Mouse (Mus musculus) CH12.LX (cell line): ENCODE results near the gene Creb5. TPM values are rescaled to one million over a fixed set of nuclear protein-coding genes. Genes with fewer than 3 reads are reported as not detected.
A peak's percentile ranks its signal among the peaks of the same experiment; 100 is the strongest.

Experiments used
- DNase-seq: peaks from one replicate; pipeline ENCODE4 v3.0.0-alpha.2; 2013; ENCODE audit errors: extremely low read depth
- H3K27ac ChIP-seq: 2 replicates; pipeline ENCODE4 v1.5.1; 2012; ENCODE audit warnings: low read depth, mild to moderate bottlenecking, control low read depth, moderate library complexity; ENCODE audit not compliant: insufficient read depth
- H3K27me3 ChIP-seq: replicated peaks from 2 replicates; pipeline ENCODE3; 2012; ENCODE audit warnings: inconsistent platforms
- H3K36me3 ChIP-seq, 2 experiments: replicated peaks in 1 of 2; 2 replicates each; pipeline versions ENCODE3 to v1.6.1; 2012; ENCODE audit warnings: inconsistent platforms in 1 of 2, low read length in 1 of 2, mild to moderate bottlenecking in 1 of 2, mixed read lengths in 1 of 2, moderate library complexity in 1 of 2; ENCODE audit not compliant: control insufficient read depth in 1 of 2, insufficient read depth in 1 of 2
- H3K4me1 ChIP-seq, 2 experiments: 2 replicates each; pipeline ENCODE4 v1.6.1; 2012; ENCODE audit warnings: inconsistent platforms in 1 of 2, moderate library complexity in 1 of 2; ENCODE audit not compliant: insufficient read depth in 2 of 2, control insufficient read depth in 1 of 2
- H3K4me2 ChIP-seq: 2 replicates; pipeline ENCODE4 v1.6.1; 2012; ENCODE audit warnings: low read depth, mild to moderate bottlenecking, control low read depth; ENCODE audit not compliant: poor library complexity, insufficient read depth, severe bottlenecking
- H3K4me3 ChIP-seq, 3 experiments: fragments of 150-350 bp in 1 of 3; sonication (generic) in 1 of 3; replicated peaks in 1 of 3; 2 replicates each; pipeline versions ENCODE3 to v1.5.1; 2011 to 2012; ENCODE audit warnings: low read depth in 2 of 3, low read length in 2 of 3, mild to moderate bottlenecking in 2 of 3, moderate library complexity in 2 of 3, control low read depth in 1 of 3, improper control_type of control experiment in 1 of 3, inconsistent platforms in 1 of 3, mixed read lengths in 1 of 3; ENCODE audit not compliant: poor library complexity in 1 of 3
- H3K79me2 ChIP-seq: replicated peaks from 2 replicates; pipeline ENCODE4 v1.6.1; 2012; ENCODE audit warnings: mild to moderate bottlenecking, moderate library complexity; ENCODE audit not compliant: control insufficient read depth, poor library complexity, insufficient read depth, severe bottlenecking; ENCODE audit errors: extremely low read depth
- H3K9ac ChIP-seq: 2 replicates; pipeline ENCODE4 v1.6.1; 2012; ENCODE audit warnings: low read depth, mild to moderate bottlenecking, control low read depth, moderate library complexity; ENCODE audit not compliant: insufficient read depth
- H3K9me3 ChIP-seq: replicated peaks from 2 replicates; pipeline ENCODE3; 2012; ENCODE audit warnings: low read length, inconsistent platforms, mixed read lengths
- BHLHE40 ChIP-seq: IDR thresholded peaks from 2 replicates; pipeline ENCODE4 v1.6.1; 2011; ENCODE audit warnings: mild to moderate bottlenecking, low read depth, low read length, improper control_type of control experiment
- CHD1 ChIP-seq: IDR thresholded peaks from 2 replicates; pipeline ENCODE4 v1.6.1; 2012; ENCODE audit warnings: low read depth, low read length, improper control_type of control experiment, inconsistent platforms
- CTCF ChIP-seq, 2 experiments: IDR thresholded peaks in 1 of 2; conservative IDR thresholded peaks in 1 of 2; 2 replicates each; pipeline ENCODE4 v1.5.1; 2011 to 2012; ENCODE audit warnings: low read depth in 2 of 2, low read length in 2 of 2, improper control_type of control experiment in 1 of 2, inconsistent platforms in 1 of 2, mild to moderate bottlenecking in 1 of 2, moderate library complexity in 1 of 2
- ETS1 ChIP-seq: conservative IDR thresholded peaks from 2 replicates; pipeline ENCODE4 v1.6.1; 2012; ENCODE audit warnings: low read depth, mild to moderate bottlenecking, inconsistent platforms, low read length, improper control_type of control experiment, moderate library complexity
- HCFC1 ChIP-seq: IDR thresholded peaks from 2 replicates; pipeline ENCODE4 v1.6.1; 2012; ENCODE audit warnings: low read depth, mild to moderate bottlenecking, inconsistent platforms, low read length, improper control_type of control experiment
- IRF4 ChIP-seq: IDR thresholded peaks from 2 replicates; pipeline ENCODE4 v1.6.1; 2014; ENCODE audit warnings: low read depth, mild to moderate bottlenecking, inconsistent platforms, low read length, improper control_type of control experiment
- MAFK ChIP-seq: IDR thresholded peaks from 2 replicates; pipeline ENCODE4 v1.6.1; 2011; ENCODE audit warnings: low read length, improper control_type of control experiment; ENCODE audit not compliant: insufficient replicate concordance
- MEF2A ChIP-seq: IDR thresholded peaks from 2 replicates; pipeline ENCODE4 v1.6.1; 2014; ENCODE audit warnings: low read depth, mild to moderate bottlenecking, inconsistent platforms, low read length, improper control_type of control experiment, borderline replicate concordance
- MYC ChIP-seq: IDR thresholded peaks from 2 replicates; pipeline ENCODE4 v1.6.1; 2011; ENCODE audit warnings: low read depth, mild to moderate bottlenecking, improper control_type of control experiment, low read length
- NELFE ChIP-seq: IDR thresholded peaks from 2 replicates; pipeline ENCODE4 v1.6.1; 2011; ENCODE audit warnings: low read depth, low read length, improper control_type of control experiment
- PAX5 ChIP-seq: IDR thresholded peaks from 2 replicates; pipeline ENCODE4 v1.6.1; 2012; ENCODE audit warnings: low read length, inconsistent platforms, mixed read lengths
- RCOR1 ChIP-seq: conservative IDR thresholded peaks from 2 replicates; pipeline ENCODE4 v1.6.1; 2012; ENCODE audit warnings: low read depth, mild to moderate bottlenecking, inconsistent platforms, low read length, improper control_type of control experiment
- SIN3A ChIP-seq: IDR thresholded peaks from 2 replicates; pipeline ENCODE4 v1.6.1; 2012; ENCODE audit warnings: low read length, improper control_type of control experiment, inconsistent platforms
- TBP ChIP-seq: conservative IDR thresholded peaks from 2 replicates; pipeline ENCODE4 v1.6.1; 2011; ENCODE audit warnings: low read depth, low read length, improper control_type of control experiment
- TCF12 ChIP-seq: IDR thresholded peaks from 2 replicates; pipeline ENCODE4 v1.6.1; 2014; ENCODE audit warnings: low read depth, mild to moderate bottlenecking, inconsistent platforms, low read length, improper control_type of control experiment
- UBTF ChIP-seq: IDR thresholded peaks from 2 replicates; pipeline ENCODE4 v1.6.1; 2012; ENCODE audit warnings: low read depth, mild to moderate bottlenecking, inconsistent platforms, low read length, improper control_type of control experiment, moderate library complexity
- ZMIZ1 ChIP-seq: IDR thresholded peaks from 2 replicates; pipeline ENCODE4 v1.6.1; 2012; ENCODE audit warnings: low read depth, mild to moderate bottlenecking, inconsistent platforms, low read length, improper control_type of control experiment
- dilution Hi-C: fragments of 300-500 bp; cut with MboI; formaldehyde crosslinking; loops from 2 replicates; pipeline ENCODE4 v1.14.3; 2020; ENCODE audit warnings: low sequenced_read_pairs; ENCODE audit not compliant: extremely low pct_unique_long_range_greater_than_20kb, extremely low pct_ligation_motif_present
- in situ Hi-C: fragments of 300-500 bp; cut with MboI; formaldehyde crosslinking; loops from 3 replicates; pipeline ENCODE4 v1.14.3; 2019; ENCODE audit warnings: low sequenced_read_pairs, low pct_ligation_motif_present, low pct_unique_long_range_greater_than_20kb, mixed read lengths
- polyA plus RNA-seq: library from polyadenylated mRNA; unstranded; fragments of >175 nt; gene quantifications from 2 replicates; pipeline ENCODE4 v1.2.1, GENCODE M21; 2012; ENCODE audit warnings: low read depth; ENCODE audit not compliant: insufficient read length
- total RNA-seq, 2 experiments: library from RNA; depleted of rRNA; stranded (reverse); fragments of 300-350 nt in 1 of 2; fragments of >200 nt in 1 of 2; gene quantifications; 2 replicates each; pipeline ENCODE4 v1.2.3; 2012 to 2014

Gene Creb5
- total and polyA plus RNA-seq, 3 experiments = 0.68 to 2.1 (median 0.86) TPM

DNA sequence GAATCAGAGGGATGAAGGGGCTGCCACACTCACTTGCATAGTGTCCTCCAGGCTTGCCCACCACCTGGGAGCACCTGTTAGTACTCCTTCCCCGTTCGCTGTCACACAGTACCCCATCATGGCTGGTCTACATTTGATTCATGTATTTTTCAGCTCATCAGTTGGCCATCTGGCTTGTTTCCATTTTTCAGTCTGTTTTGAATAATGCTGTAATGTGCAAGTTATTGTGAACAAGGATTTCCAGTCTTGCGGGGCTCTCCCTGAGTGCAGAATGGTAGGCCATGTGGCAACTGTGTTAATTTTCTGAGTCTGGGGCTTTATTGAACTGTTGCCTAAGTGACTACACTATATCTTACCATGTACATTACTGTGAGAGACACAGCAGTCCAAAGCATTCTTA lies 369.4 kb downstream of the Creb5 start:
- H3K79me2 ChIP-seq = no peaks in the 10 kb centered on the region
- H3K36me3 ChIP-seq = no peaks in the 10 kb centered on the region
- H3K9ac ChIP-seq = no peak overlapping the region
- H3K4me1 ChIP-seq = peaks cover 0 to 30% of the 10 kb centered on the region in 2 experiments; a peak in 2 of 4 replicates
- no peak for DNase-seq
- peak overlapping the region; percentile 4; the same call in 1 of the 2 replicates for H3K27ac ChIP-seq
- TF ChIP-seq MEF2A (peak; percentile 48; the same call in 1 of the 2 replicates), ETS1 (peak; percentile 74; the same call in 1 of the 2 replicates), TCF12 (0 out of 2 replicates have a peak, but pooled peaks have one; percentile 30), ZMIZ1 (no peak), MYC (0 out of 2 replicates have a peak, but pooled peaks have one; percentile 19), SIN3A (no peak)
- no peaks in the 10 kb centered on the region for H3K27me3 ChIP-seq
- in situ Hi-C loops = no loop called here
- H3K9me3 ChIP-seq = no peaks in the 10 kb centered on the region
- dilution Hi-C loops = no loop called here
- no peak overlapping the region for H3K4me2 ChIP-seq
- no peak overlapping the region for H3K4me3 ChIP-seq

DNA sequence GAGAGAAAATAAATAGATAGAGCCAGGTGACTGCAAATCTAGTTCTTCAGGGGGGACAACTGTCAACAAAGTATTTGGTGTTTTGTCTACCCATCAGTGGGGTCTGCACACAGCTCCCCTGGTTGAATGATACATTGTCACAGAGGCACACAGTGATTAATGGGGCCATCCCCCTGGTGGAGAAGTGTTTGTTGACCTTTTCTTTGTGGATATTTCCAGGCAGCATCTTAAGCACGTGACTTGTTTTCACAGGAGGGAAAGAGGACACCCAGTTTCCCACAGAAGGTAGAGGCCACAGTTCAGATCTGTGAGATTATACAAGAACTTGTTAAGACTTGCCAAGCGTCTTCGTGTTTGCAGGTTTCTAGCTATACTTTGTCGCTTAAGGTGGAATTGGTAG lies 370.4 kb downstream of the Creb5 start:
- H3K4me3 ChIP-seq = no peak overlapping the region
- no peak overlapping the region for H3K27ac ChIP-seq
- H3K79me2 ChIP-seq = no peaks in the 10 kb centered on the region
- H3K9ac ChIP-seq = no peak overlapping the region
- no peaks in the 10 kb centered on the region for H3K9me3 ChIP-seq
- TF ChIP-seq IRF4 = no peak
- TF ChIP-seq BHLHE40 = peak; percentile 52; the same call in 1 of the 2 replicates
- TF ChIP-seq TBP = no peak
- H3K36me3 ChIP-seq = no peaks in the 10 kb centered on the region
- no peak overlapping the region for H3K4me2 ChIP-seq
- dilution Hi-C loops = no loop called here
- no peak for DNase-seq
- in situ Hi-C loops = no loop called here
- no peaks in the 10 kb centered on the region for H3K27me3 ChIP-seq
- H3K4me1 ChIP-seq = peaks cover 0 to 29% of the 10 kb centered on the region in 2 experiments; a peak in 2 of 4 replicates

DNA sequence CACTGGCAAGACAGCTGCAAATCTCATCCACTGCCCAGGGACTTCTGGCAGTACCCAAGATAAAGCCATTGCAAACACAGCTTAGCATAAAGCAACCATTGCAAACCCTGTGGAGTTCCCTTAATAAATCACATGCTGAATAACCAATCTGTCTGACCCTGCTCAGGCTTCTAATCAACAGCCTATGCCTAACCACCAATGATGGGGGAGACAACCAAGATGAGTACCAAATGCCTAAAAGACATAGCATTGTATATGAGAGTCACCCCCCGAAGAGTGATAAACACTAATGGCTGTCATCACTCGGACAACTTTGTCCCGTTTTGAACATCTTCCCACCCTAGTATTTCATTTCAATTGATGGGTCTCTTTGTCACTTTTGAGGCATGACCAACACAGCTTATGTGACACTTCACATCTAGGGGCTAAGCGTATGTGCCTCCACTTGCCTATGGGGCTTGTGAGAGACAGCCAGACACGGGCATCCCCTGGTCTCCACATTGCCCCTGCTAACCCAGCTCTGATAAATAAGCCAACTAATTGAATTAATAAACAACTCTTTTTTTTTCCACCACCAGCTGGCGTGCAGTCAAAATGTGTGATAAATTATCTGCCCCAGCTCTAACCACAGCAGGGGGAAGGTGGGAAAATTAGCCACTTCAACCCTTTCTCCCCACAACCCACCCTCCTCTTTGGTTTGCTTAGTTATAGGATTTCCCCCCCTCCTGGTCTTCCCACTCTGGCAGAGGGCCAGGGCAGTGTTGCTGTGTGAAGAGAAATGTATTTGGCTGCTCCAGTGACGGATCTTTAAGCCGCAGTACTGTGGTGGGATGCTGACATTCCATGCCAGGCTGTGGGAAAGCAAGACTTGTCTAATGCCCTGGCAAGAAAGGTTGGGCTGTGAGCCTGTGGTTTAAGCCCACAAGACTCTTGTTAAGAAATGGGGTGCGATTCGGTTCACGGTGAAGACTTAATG lies 376.1 kb downstream of the Creb5 start:
- H3K79me2 ChIP-seq = no peaks in the 10 kb centered on the region
- peaks cover 0 to 18% of the 10 kb centered on the region in 2 experiments; a peak in 2 of 4 replicates for H3K4me1 ChIP-seq
- no peaks in the 10 kb centered on the region for H3K36me3 ChIP-seq
- H3K27me3 ChIP-seq = no peaks in the 10 kb centered on the region
- no peak overlapping the region for H3K9ac ChIP-seq
- in situ Hi-C loops = no loop called here
- no peaks in the 10 kb centered on the region for H3K9me3 ChIP-seq
- H3K4me2 ChIP-seq = no peak overlapping the region
- TF ChIP-seq PAX5 (no peak), CTCF (conservative IDR thresholded peaks at IDR 0.05 in 1 of 2, IDR thresholded peaks at IDR 0.05 in 1 of 2; ENCODE audit: low read depth in 2 of 2, low read length in 2 of 2) (no peak), MAFK (no peak), IRF4 (no peak), RCOR1 (no peak), UBTF (no peak), ETS1 (no peak), HCFC1 (no peak), CHD1 (no peak), NELFE (no peak)
- TF ChIP-seq, all 38 proteins: peak for 0
- Histone ChIP-seq H3K4me3 (no peak overlapping the region), H3K27ac (no peak overlapping the region)
- dilution Hi-C loops = no loop called here
- DNase-seq = no peak
